ENCODE assay signal across 20 mouse cellular contexts in the genomic region with DNA sequence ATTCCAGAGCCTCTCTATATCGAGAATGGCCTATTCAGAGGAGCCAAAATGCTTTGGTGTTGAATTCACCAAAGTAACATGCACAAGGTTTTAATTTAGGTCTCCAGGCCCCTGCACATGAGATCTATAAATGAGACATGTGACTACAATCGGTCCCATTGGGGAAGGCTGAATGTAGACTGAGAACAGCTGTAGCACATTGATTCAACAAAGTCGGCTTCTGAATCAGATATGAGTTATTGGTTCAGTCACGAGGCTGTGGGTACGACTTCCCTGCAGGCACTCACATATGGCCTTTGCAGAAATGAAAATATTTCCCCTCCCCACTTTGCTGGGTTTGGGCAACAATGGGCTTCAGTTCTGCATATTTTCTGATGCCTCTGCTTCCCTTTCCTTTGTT.
DNase-seq lines count a peak whose midpoint lies in the region; ATAC-seq lines count a peak whose summit lies in the region.
"Had no signal": no experiment of that assay in that cellular context is flagged by ENCODE, and none has a peak within 500 bp of the region (broad histone marks: within the 10 kb centered on the region; RNA-seq: fewer than 3 reads in every experiment).

No protein-coding gene starts in this region.

- H3K4me3 ChIP-seq in embryonic facial prominence, embryonic 11.5 days (ENCODE audit: low read depth, low read length), result no peak overlapping the region
- no peak overlapping the region for H3K4me3 ChIP-seq in embryonic facial prominence, embryonic 10.5 days
- H3K4me3 ChIP-seq in neural tube, embryonic 13.5 days, result no peak overlapping the region
- no peak overlapping the region for H3K4me3 ChIP-seq in neural tube, embryonic 15.5 days (replicated peaks)
- no peak overlapping the region for H3K4me3 ChIP-seq in limb, embryonic 12.5 days (replicated peaks)
- H3K4me3 ChIP-seq: gastrocnemius, adult 2 months; kidney, embryonic 15.5 days had no signal

- H3K9ac ChIP-seq in embryonic facial prominence, embryonic 11.5 days (replicated peaks; ENCODE audit: low read length), result no peak overlapping the region
- no peak overlapping the region for H3K9ac ChIP-seq in neural tube, embryonic 13.5 days
- H3K9ac ChIP-seq in neural tube, embryonic 15.5 days (replicated peaks), result no peak overlapping the region
- H3K9ac ChIP-seq in limb, embryonic 12.5 days (replicated peaks), result no peak overlapping the region
- H3K9ac ChIP-seq: kidney, embryonic 15.5 days; liver, postnatal 0 days had no signal

- intact Hi-C loops in gastrocnemius, postnatal 14 days (cut with DNase I; ENCODE audit: low total_unique reads), result no loop called here

- no peaks in the 10 kb centered on the region for H3K4me1 ChIP-seq in embryonic facial prominence, embryonic 11.5 days (ENCODE audit: control insufficient read depth, insufficient read depth, low read length)
- H3K4me1 ChIP-seq in embryonic facial prominence, embryonic 10.5 days, result no peaks in the 10 kb centered on the region
- peaks cover 25% of the 10 kb centered on the region for H3K4me1 ChIP-seq in neural tube, embryonic 13.5 days (replicated peaks)
- H3K4me1 ChIP-seq in neural tube, embryonic 15.5 days, result peaks cover 12% of the 10 kb centered on the region
- H3K4me1 ChIP-seq in limb, embryonic 12.5 days (replicated peaks), result peaks cover 7% of the 10 kb centered on the region; the same call in 1 of the 2 replicates
- H3K4me1 ChIP-seq: kidney, embryonic 15.5 days had no signal

- H3K27ac ChIP-seq in embryonic facial prominence, embryonic 11.5 days (replicated peaks; ENCODE audit: low read depth, low read length), result 0 out of 2 replicates have a peak overlapping the region, but pooled peaks have one; percentile 16
- no peak overlapping the region; the same call in 1 of the 2 replicates for H3K27ac ChIP-seq in embryonic facial prominence, embryonic 10.5 days (replicated peaks)
- peak overlapping the region; percentile 52; the same call in 1 of the 2 replicates for H3K27ac ChIP-seq in neural tube, embryonic 13.5 days (replicated peaks)
- no peak overlapping the region for H3K27ac ChIP-seq in neural tube, embryonic 15.5 days (replicated peaks)
- peak overlapping the region; percentile 88 for H3K27ac ChIP-seq in limb, embryonic 12.5 days
- H3K27ac ChIP-seq: gastrocnemius, adult 2 months; kidney, embryonic 15.5 days had no signal

- H3K4me2 ChIP-seq in embryonic facial prominence, embryonic 11.5 days (ENCODE audit: low read depth, low read length), result no peak overlapping the region
- no peak overlapping the region for H3K4me2 ChIP-seq in neural tube, embryonic 13.5 days
- no peak overlapping the region for H3K4me2 ChIP-seq in neural tube, embryonic 15.5 days
- H3K4me2 ChIP-seq in limb, embryonic 12.5 days, result no peak overlapping the region
- H3K4me2 ChIP-seq: heart, embryonic 11.5 days; kidney, embryonic 15.5 days; liver, embryonic 11.5 days; midbrain, embryonic 11.5 days had no signal

- no peaks in the 10 kb centered on the region for H3K27me3 ChIP-seq in embryonic facial prominence, embryonic 11.5 days (ENCODE audit: control insufficient read depth, insufficient read depth, low read length)
- no peaks in the 10 kb centered on the region for H3K27me3 ChIP-seq in embryonic facial prominence, embryonic 10.5 days (replicated peaks; ENCODE audit: low read depth, poor library complexity, severe bottlenecking)
- no peaks in the 10 kb centered on the region for H3K27me3 ChIP-seq in neural tube, embryonic 13.5 days
- no peaks in the 10 kb centered on the region for H3K27me3 ChIP-seq in neural tube, embryonic 15.5 days (replicated peaks)
- H3K27me3 ChIP-seq in limb, embryonic 12.5 days, result no peaks in the 10 kb centered on the region
- H3K27me3 ChIP-seq: kidney, embryonic 15.5 days had no signal

- H3K36me3 ChIP-seq in embryonic facial prominence, embryonic 11.5 days (replicated peaks; ENCODE audit: control insufficient read depth, insufficient read depth, low read depth, low read length), result no peaks in the 10 kb centered on the region
- no peaks in the 10 kb centered on the region for H3K36me3 ChIP-seq in embryonic facial prominence, embryonic 10.5 days (replicated peaks)
- no peaks in the 10 kb centered on the region for H3K36me3 ChIP-seq in neural tube, embryonic 13.5 days
- H3K36me3 ChIP-seq in neural tube, embryonic 15.5 days, result no peaks in the 10 kb centered on the region
- no peaks in the 10 kb centered on the region for H3K36me3 ChIP-seq in limb, embryonic 12.5 days
- H3K36me3 ChIP-seq: kidney, embryonic 15.5 days had no signal

- 48% methylated on average over 5 of the region's 5 CpGs for WGBS in embryonic facial prominence, embryonic 11.5 days
- WGBS in embryonic facial prominence, embryonic 10.5 days, result 77% methylated on average over 5 of the region's 5 CpGs
- 62% methylated on average over 5 of the region's 5 CpGs for WGBS in neural tube, embryonic 13.5 days
- 62% methylated on average over 5 of the region's 5 CpGs for WGBS in neural tube, embryonic 15.5 days
- WGBS in limb, embryonic 12.5 days, result 30% methylated on average over 5 of the region's 5 CpGs

- peak; percentile 77 for DNase-seq in embryonic facial prominence, embryonic 11.5 days (ENCODE audit: low spot score)
- DNase-seq in embryonic facial prominence, embryonic 10.5 days (ENCODE audit: low spot score), result no peak
- no peak for DNase-seq in Muller cell, postnatal 12 days (ENCODE audit: inconsistent ontology term)
- DNase-seq in gastrocnemius, postnatal 14 days, result no peak
- DNase-seq in kidney, adult 18-20 months, result no peak
- DNase-seq: adrenal gland, postnatal 25 days; cerebellum, postnatal 10 days; gastrocnemius, adult 2 months; kidney, postnatal 36 days; liver, postnatal 0 days; thymus, adult 18-20 months had no signal

- ATAC-seq in embryonic facial prominence, embryonic 11.5 days (replicated peaks; ENCODE audit: insufficient number of reproducible peaks, low FRiP score, low TSS enrichment, low read depth), result peak; percentile 29; the same call in 1 of the 2 replicates
- peak; percentile 50; the same call in 1 of the 2 replicates for ATAC-seq in neural tube, embryonic 13.5 days (ENCODE audit: low read depth)
- no peak for ATAC-seq in neural tube, embryonic 15.5 days (ENCODE audit: low FRiP score)
- ATAC-seq in limb, embryonic 12.5 days (ENCODE audit: insufficient number of reproducible peaks, insufficient read depth, low FRiP score, low TSS enrichment, low read depth), result peak; percentile 71; the same call in 1 of the 2 replicates
- ATAC-seq: intestine, postnatal 0 days; liver, postnatal 0 days; lung, postnatal 0 days had no signal

- H3K9me3 ChIP-seq in embryonic facial prominence, embryonic 11.5 days (replicated peaks; ENCODE audit: control insufficient read depth, low read length), result no peaks in the 10 kb centered on the region
- 0 out of 2 replicates have a peak, but pooled peaks cover 2% of the 10 kb centered on the region for H3K9me3 ChIP-seq in embryonic facial prominence, embryonic 10.5 days
- H3K9me3 ChIP-seq in neural tube, embryonic 13.5 days, result no peaks in the 10 kb centered on the region
- no peaks in the 10 kb centered on the region for H3K9me3 ChIP-seq in neural tube, embryonic 15.5 days (replicated peaks)
- no peaks in the 10 kb centered on the region for H3K9me3 ChIP-seq in limb, embryonic 12.5 days

Comparison
In these comparisons a context has a peak if more than half of its experiments do, and no peak if none do; other contexts are left out.
1. H3K27ac ChIP-seq: peak in embryonic facial prominence, embryonic 11.5 days (single experiment), neural tube, embryonic 13.5 days (single experiment) and limb, embryonic 12.5 days (single experiment); none in embryonic facial prominence, embryonic 10.5 days (single experiment) and neural tube, embryonic 15.5 days (single experiment).